Mouse (Mus musculus): ENCODE data around the gene Gipc2. TPM values are rescaled to one million over a fixed set of nuclear protein-coding genes. Genes with fewer than 3 reads are reported as not detected.

Gipc2 gene
- polyA plus RNA-seq, 1 experiment from 2014 or later, result 4.1 TPM

DNA sequence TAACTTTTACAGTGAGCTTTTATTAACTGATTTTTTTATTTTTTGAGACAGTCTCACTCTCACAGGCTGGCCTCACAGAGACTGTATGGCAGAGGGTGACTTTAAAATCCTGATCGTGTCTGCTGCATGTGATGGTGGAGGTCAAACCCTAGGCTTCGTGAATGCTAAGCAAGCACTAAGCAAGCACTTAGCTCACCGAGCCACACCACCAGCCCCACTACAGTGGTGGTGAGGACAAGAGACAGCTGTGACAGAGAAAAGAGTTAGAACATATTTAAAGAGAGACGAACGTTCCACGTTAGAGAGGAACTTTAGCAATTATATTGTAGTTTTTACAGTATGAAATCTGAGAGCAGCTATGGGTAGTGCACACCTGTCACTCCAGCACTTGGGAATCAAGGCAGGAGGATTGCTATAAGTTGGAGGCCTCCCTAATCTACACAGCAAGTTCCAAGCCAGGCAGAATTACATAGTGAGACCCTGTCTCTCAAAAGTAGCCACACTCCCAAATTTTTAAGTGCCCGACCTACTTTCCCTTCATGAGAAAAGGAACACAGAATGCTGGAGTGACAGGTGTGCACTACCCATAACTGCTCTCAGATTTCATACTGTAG is 6.4 kb upstream of the Gipc2 start:
- no peak overlapping the region for H3K4me2 ChIP-seq (ENCODE audit: low read length)
- H3K9me3 ChIP-seq (ENCODE audit: control insufficient read depth, low read length), result no peaks in the 10 kb centered on the region
- no peaks in the 10 kb centered on the region for H3K4me1 ChIP-seq (replicated peaks; ENCODE audit: control insufficient read depth, insufficient read depth, low read length)
- WGBS, result 86% methylated on average over 7 of the region's 7 CpGs
- ATAC-seq, result no peak
- H3K27me3 ChIP-seq (replicated peaks; ENCODE audit: control insufficient read depth, insufficient read depth, low read length), result no peaks in the 10 kb centered on the region
- no peak overlapping the region for H3K4me3 ChIP-seq (replicated peaks; ENCODE audit: low read length)
- H3K9ac ChIP-seq (replicated peaks; ENCODE audit: low read depth, low read length), result no peak overlapping the region
- H3K36me3 ChIP-seq (ENCODE audit: control insufficient read depth, insufficient read depth), result no peaks in the 10 kb centered on the region
- no peak overlapping the region for H3K27ac ChIP-seq (ENCODE audit: low read length)

DNA sequence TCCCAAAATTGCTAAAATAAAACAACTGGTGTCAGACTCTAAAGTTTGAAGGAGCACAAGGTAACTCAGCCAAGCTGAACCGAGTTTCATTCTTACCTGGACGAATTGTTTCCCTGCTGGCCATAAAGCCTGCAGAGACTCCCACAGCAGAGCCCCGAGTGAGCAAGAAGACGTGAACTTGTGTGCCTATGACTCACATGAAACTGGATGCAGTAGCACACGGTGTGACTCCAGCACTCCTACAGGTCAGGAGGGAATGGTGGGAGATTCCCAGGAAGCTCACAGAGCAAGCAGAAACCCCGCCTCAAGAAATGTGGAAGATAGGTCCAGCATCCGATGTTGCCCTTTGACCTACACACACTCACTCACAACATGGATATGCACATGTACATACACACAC is 5.8 kb upstream of the Gipc2 start:
- 82% methylated on average over 7 of the region's 7 CpGs for WGBS
- H3K9me3 ChIP-seq (ENCODE audit: control insufficient read depth, low read length), result no peaks in the 10 kb centered on the region
- no peaks in the 10 kb centered on the region for H3K27me3 ChIP-seq (replicated peaks; ENCODE audit: control insufficient read depth, insufficient read depth, low read length)
- no peak overlapping the region for H3K4me3 ChIP-seq (replicated peaks; ENCODE audit: low read length)
- H3K9ac ChIP-seq (replicated peaks; ENCODE audit: low read depth, low read length), result no peak overlapping the region
- no peak overlapping the region for H3K4me2 ChIP-seq (ENCODE audit: low read length)
- no peaks in the 10 kb centered on the region for H3K36me3 ChIP-seq (ENCODE audit: control insufficient read depth, insufficient read depth)
- no peak overlapping the region for H3K27ac ChIP-seq (ENCODE audit: low read length)
- peaks cover 5% of the 10 kb centered on the region for H3K4me1 ChIP-seq (replicated peaks; ENCODE audit: control insufficient read depth, insufficient read depth, low read length)
- no peak for ATAC-seq

- H3K27ac ChIP-seq (ENCODE audit: low read length), result no peak overlapping the region
- H3K9me3 ChIP-seq (ENCODE audit: control insufficient read depth, low read length), result no peaks in the 10 kb centered on the region
- H3K27me3 ChIP-seq (replicated peaks; ENCODE audit: control insufficient read depth, insufficient read depth, low read length), result no peaks in the 10 kb centered on the region
- H3K4me2 ChIP-seq (ENCODE audit: low read length), result no peak overlapping the region
- H3K9ac ChIP-seq (replicated peaks; ENCODE audit: low read depth, low read length), result no peak overlapping the region
- H3K4me3 ChIP-seq (replicated peaks; ENCODE audit: low read length), result no peak overlapping the region
- H3K4me1 ChIP-seq (replicated peaks; ENCODE audit: control insufficient read depth, insufficient read depth, low read length), result peaks cover 11% of the 10 kb centered on the region
- no peak for ATAC-seq
- H3K36me3 ChIP-seq (ENCODE audit: control insufficient read depth, insufficient read depth), result no peaks in the 10 kb centered on the region
- WGBS, result 80% methylated on average over 2 of the region's 2 CpGs
These were observed 5.2 kb upstream of the Gipc2 start for GRCm38 (mm10) chr3:152171236-152171635.

- ATAC-seq, result no peak
- Histone ChIP-seq H3K27me3 (replicated peaks; ENCODE audit: control insufficient read depth, insufficient read depth, low read length) (0 out of 2 replicates have a peak, but pooled peaks cover under 1% of the 10 kb centered on the region), H3K4me2 (ENCODE audit: low read length) (no peak overlapping the region), H3K4me1 (replicated peaks; ENCODE audit: control insufficient read depth, insufficient read depth, low read length) (peaks cover 19% of the 10 kb centered on the region), H3K27ac (ENCODE audit: low read length) (no peak overlapping the region), H3K9ac (replicated peaks; ENCODE audit: low read depth, low read length) (no peak overlapping the region), H3K4me3 (replicated peaks; ENCODE audit: low read length) (no peak overlapping the region), H3K9me3 (ENCODE audit: control insufficient read depth, low read length) (no peaks in the 10 kb centered on the region), H3K36me3 (ENCODE audit: control insufficient read depth, insufficient read depth) (no peaks in the 10 kb centered on the region)
- 33% methylated on average over 1 of the region's 1 CpGs for WGBS
These were observed 4.4 kb upstream of the Gipc2 start for GRCm38 (mm10) chr3:152170407-152170806.

GRCm38 (mm10) chr3:152168007-152168406 is 2.0 kb upstream of the Gipc2 start:
- no peak overlapping the region for H3K9ac ChIP-seq (replicated peaks; ENCODE audit: low read depth, low read length)
- H3K4me1 ChIP-seq (replicated peaks; ENCODE audit: control insufficient read depth, insufficient read depth, low read length), result peaks cover 23% of the 10 kb centered on the region
- H3K27ac ChIP-seq (ENCODE audit: low read length), result no peak overlapping the region
- ATAC-seq, result no peak
- H3K27me3 ChIP-seq (replicated peaks; ENCODE audit: control insufficient read depth, insufficient read depth, low read length), result peaks cover 4% of the 10 kb centered on the region; the same call in 1 of the 2 replicates
- no peak overlapping the region for H3K4me2 ChIP-seq (ENCODE audit: low read length)
- H3K36me3 ChIP-seq (ENCODE audit: control insufficient read depth, insufficient read depth), result no peaks in the 10 kb centered on the region
- no peaks in the 10 kb centered on the region for H3K9me3 ChIP-seq (ENCODE audit: control insufficient read depth, low read length)
- no peak overlapping the region for H3K4me3 ChIP-seq (replicated peaks; ENCODE audit: low read length)
- 93% methylated on average over 10 of the region's 10 CpGs for WGBS

GRCm38 (mm10) chr3:152166699-152167451 is 845 bp upstream of the Gipc2 start:
- peak overlapping the region; percentile 30; the same call in 1 of the 2 replicates for H3K9ac ChIP-seq (replicated peaks; ENCODE audit: low read depth, low read length)

DNA sequence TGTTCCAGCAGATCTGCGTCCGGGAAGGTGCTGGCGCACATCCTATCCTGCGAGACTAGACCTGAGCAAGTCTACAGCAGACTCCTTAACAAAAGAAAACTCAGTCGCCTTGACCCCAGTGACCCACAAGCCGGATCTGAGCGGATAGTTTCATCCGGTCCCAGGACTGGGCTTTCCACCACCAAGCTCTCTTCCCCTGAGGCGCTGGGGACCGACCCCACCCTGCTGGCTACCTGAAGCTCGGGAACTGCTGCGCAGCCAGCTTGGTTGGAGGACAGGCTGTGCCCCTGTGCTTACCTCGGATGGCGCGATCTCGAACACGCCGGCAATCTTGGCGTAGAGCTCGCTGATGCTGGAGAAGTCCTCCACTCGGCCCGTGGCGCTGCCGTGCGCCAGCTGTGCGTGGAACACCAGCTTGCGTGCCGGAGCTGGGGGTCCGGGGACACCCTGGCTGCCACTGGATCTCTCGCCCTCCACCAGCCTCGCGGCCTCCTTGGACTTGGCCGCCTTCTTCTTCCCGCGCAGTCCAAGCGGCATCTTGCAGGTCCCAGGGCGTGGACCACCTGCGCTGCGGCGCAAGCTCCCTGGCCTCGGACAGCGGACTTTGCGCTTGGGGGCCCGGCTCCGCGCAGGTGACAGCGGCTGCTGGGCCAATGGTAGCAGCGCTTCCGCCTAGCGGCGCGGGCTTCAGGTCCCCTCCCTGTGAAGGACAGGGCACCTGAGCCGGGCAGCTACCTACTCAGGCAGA is 505 bp downstream of the Gipc2 start:
- Histone ChIP-seq H3K27ac (ENCODE audit: low read length) (0 out of 2 replicates have a peak overlapping the region, but pooled peaks have one; percentile 10), H3K4me2 (ENCODE audit: low read length) (peak overlapping the region; percentile 96), H3K9me3 (ENCODE audit: control insufficient read depth, low read length) (no peaks in the 10 kb centered on the region), H3K36me3 (ENCODE audit: control insufficient read depth, insufficient read depth) (no peaks in the 10 kb centered on the region), H3K9ac (replicated peaks; ENCODE audit: low read depth, low read length) (peak overlapping the region; percentile 65), H3K4me1 (replicated peaks; ENCODE audit: control insufficient read depth, insufficient read depth, low read length) (peaks cover 23% of the 10 kb centered on the region), H3K4me3 (replicated peaks; ENCODE audit: low read length) (peak overlapping the region; percentile 59), H3K27me3 (replicated peaks; ENCODE audit: control insufficient read depth, insufficient read depth, low read length) (peaks cover 4% of the 10 kb centered on the region; the same call in 1 of the 2 replicates)
- peak; percentile 67 for ATAC-seq
- 2% methylated on average over 53 of the region's 53 CpGs for WGBS

More at GRCm38 (mm10) chr3:152166699-152167451, 845 bp upstream of the Gipc2 start:
- H3K27ac ChIP-seq (ENCODE audit: low read length), result 0 out of 2 replicates have a peak overlapping the region, but pooled peaks have one; percentile 2
- H3K9me3 ChIP-seq (ENCODE audit: control insufficient read depth, low read length), result no peaks in the 10 kb centered on the region
- peak; percentile 34 for ATAC-seq
- H3K4me1 ChIP-seq (replicated peaks; ENCODE audit: control insufficient read depth, insufficient read depth, low read length), result peaks cover 23% of the 10 kb centered on the region
- WGBS, result 10% methylated on average over 29 of the region's 29 CpGs
- peaks cover 4% of the 10 kb centered on the region; the same call in 1 of the 2 replicates for H3K27me3 ChIP-seq (replicated peaks; ENCODE audit: control insufficient read depth, insufficient read depth, low read length)
- peak overlapping the region; percentile 96 for H3K4me2 ChIP-seq (ENCODE audit: low read length)
- H3K36me3 ChIP-seq (ENCODE audit: control insufficient read depth, insufficient read depth), result no peaks in the 10 kb centered on the region
- peak overlapping the region; percentile 59 for H3K4me3 ChIP-seq (replicated peaks; ENCODE audit: low read length)

DNA sequence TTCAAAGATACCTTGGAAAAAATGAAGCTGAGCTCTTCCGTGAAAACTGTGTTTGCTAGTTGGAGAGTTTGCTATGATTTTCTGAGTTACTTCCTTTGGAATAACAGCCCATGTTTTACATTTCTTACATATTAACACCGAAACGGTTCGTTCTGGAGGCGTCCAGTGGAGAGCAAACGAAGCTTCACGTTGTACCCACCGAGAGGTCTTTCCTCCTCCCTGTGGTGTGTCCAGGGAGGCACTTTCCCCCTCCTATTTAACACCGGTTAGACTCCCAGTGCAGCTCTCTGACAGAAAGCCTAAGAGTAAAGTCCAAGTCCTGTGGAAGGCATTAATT is 1.0 kb downstream of the Gipc2 start:
- ATAC-seq, result no peak
- Histone ChIP-seq H3K27ac (ENCODE audit: low read length) (no peak overlapping the region), H3K27me3 (replicated peaks; ENCODE audit: control insufficient read depth, insufficient read depth, low read length) (peaks cover 4% of the 10 kb centered on the region; the same call in 1 of the 2 replicates), H3K36me3 (ENCODE audit: control insufficient read depth, insufficient read depth) (no peaks in the 10 kb centered on the region), H3K4me1 (replicated peaks; ENCODE audit: control insufficient read depth, insufficient read depth, low read length) (peaks cover 23% of the 10 kb centered on the region), H3K9ac (replicated peaks; ENCODE audit: low read depth, low read length) (no peak overlapping the region), H3K4me2 (ENCODE audit: low read length) (peak overlapping the region; percentile 96), H3K9me3 (ENCODE audit: control insufficient read depth, low read length) (no peaks in the 10 kb centered on the region), H3K4me3 (replicated peaks; ENCODE audit: low read length) (peak overlapping the region; percentile 59)
- WGBS, result 29% methylated on average over 9 of the region's 9 CpGs

DNA sequence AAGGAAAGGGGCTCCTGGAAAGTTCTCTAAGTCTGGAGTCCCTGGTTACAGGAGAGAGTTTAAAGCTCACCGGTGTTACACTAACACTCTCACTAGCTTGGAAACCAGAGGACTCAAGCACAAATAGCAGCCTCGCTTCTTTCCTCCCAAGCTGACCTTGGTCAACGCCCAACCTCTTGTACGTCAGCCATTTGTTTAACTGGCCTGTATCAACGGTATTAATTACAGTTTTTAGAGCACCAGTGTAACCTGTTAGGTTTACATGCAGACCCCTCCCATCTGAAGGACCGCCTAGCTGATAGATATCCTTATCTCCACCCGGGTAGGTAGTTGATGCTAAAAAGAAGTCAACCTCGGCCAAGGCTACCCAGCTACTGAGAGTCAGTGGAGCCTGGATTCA is 2.7 kb downstream of the Gipc2 start:
- H3K4me3 ChIP-seq (replicated peaks; ENCODE audit: low read length), result no peak overlapping the region
- no peaks in the 10 kb centered on the region for H3K9me3 ChIP-seq (ENCODE audit: control insufficient read depth, low read length)
- no peak overlapping the region for H3K4me2 ChIP-seq (ENCODE audit: low read length)
- H3K4me1 ChIP-seq (replicated peaks; ENCODE audit: control insufficient read depth, insufficient read depth, low read length), result peaks cover 25% of the 10 kb centered on the region
- 96% methylated on average over 8 of the region's 8 CpGs for WGBS
- no peaks in the 10 kb centered on the region for H3K36me3 ChIP-seq (ENCODE audit: control insufficient read depth, insufficient read depth)
- peaks cover 4% of the 10 kb centered on the region; the same call in 1 of the 2 replicates for H3K27me3 ChIP-seq (replicated peaks; ENCODE audit: control insufficient read depth, insufficient read depth, low read length)
- ATAC-seq, result no peak
- H3K27ac ChIP-seq (ENCODE audit: low read length), result no peak overlapping the region
- H3K9ac ChIP-seq (replicated peaks; ENCODE audit: low read depth, low read length), result no peak overlapping the region
